Mouse (Mus musculus) retina, embryonic 14.5 days (tissue): ENCODE measurements around the gene Slc38a8.
A peak's percentile ranks its signal among the peaks of the same experiment; 100 is the strongest.

Experiments used
- DNase-seq: peaks from one replicate; pipeline ENCODE4 v3.0.0-alpha.2; 2015; ENCODE audit warnings: low spot score

Gene Slc38a8

GRCm38 (mm10) chr8:119437506-119437905 lies 64.0 kb downstream of the Slc38a8 start:
- no peak for DNase-seq

GRCm38 (mm10) chr8:119436933-119437332 lies 64.6 kb downstream of the Slc38a8 start:
- DNase-seq: peak; percentile 30

- no peak for DNase-seq
These were observed 65.2 kb downstream of the Slc38a8 start for GRCm38 (mm10) chr8:119436331-119436730.

GRCm38 (mm10) chr8:119435527-119435926 lies 66.0 kb downstream of the Slc38a8 start:
- DNase-seq: no peak

GRCm38 (mm10) chr8:119434569-119434968 lies 66.9 kb downstream of the Slc38a8 start:
- no peak for DNase-seq

- no peak for DNase-seq
These were observed 67.8 kb downstream of the Slc38a8 start, which contains the start of gene Osgin1 for GRCm38 (mm10) chr8:119433582-119434174. Osgin1 (plus strand) TSS chr8:119434124.

- DNase-seq: no peak
These were observed 69.1 kb downstream of the Slc38a8 start for GRCm38 (mm10) chr8:119432372-119432771.

GRCm38 (mm10) chr8:119430690-119431089 lies 70.8 kb downstream of the Slc38a8 start:
- DNase-seq: no peak

GRCm38 (mm10) chr8:119430250-119430649 lies 71.2 kb downstream of the Slc38a8 start:
- DNase-seq: no peak
